Mouse (Mus musculus): ENCODE data around the gene Slc9a4.
A peak's percentile ranks its signal among the peaks of the same experiment; 100 is the strongest.
"Not testable (repeated sequence)": the region's sequence is repeated elsewhere in the genome, so short reads cannot be mapped to it uniquely, and the experiment has no call there.

Slc9a4 gene

DNA sequence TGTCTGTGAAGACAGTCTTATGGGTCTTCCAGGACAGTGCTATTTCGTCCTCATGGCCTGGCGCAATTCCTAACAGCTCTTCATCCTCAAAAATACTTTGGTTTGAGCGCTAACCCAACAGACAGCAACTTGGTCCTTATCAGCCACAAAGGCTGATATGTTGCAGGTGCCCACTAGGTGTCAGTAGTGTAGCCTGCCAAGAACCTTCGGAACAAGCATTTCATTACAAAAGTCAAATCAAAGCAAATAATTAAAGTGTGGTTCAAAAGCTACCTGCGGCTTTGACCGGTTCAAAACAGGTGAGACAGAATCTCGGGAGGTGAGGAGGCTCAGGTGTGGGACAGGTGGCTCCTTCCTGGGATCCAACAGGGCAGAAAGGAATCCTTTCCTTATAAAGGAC lies at the start of gene Slc9a4:
Slc9a4 (plus strand) TSS at position 298 of the 400 bp plus-strand sequence.
- peak; percentile 38 to 58 for DNase-seq

DNA sequence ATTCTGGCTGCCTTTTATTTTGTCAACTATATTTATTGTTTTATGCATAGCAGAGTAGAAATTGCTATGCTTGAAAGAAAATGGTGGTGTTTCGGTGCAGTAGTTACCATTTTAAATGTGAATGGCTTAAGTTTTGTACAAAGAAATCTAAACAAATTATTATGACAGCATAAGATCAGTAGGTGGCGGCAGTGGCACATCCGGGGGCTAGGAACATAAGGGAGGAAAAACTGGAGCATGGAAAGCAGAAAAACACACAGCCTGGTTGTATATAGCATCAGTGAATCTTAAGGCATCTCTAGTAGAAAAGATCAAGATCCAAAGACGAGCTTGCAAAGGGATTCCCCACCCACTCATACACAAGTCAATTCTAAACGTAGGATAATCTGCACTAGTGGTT lies 42.3 kb upstream of the Slc9a4 start:
- no peak for DNase-seq

GRCm38 (mm10) chr1:40544650-40545049 lies 35.2 kb upstream of the Slc9a4 start:
- peak; percentile 20 to 41 for DNase-seq

DNA sequence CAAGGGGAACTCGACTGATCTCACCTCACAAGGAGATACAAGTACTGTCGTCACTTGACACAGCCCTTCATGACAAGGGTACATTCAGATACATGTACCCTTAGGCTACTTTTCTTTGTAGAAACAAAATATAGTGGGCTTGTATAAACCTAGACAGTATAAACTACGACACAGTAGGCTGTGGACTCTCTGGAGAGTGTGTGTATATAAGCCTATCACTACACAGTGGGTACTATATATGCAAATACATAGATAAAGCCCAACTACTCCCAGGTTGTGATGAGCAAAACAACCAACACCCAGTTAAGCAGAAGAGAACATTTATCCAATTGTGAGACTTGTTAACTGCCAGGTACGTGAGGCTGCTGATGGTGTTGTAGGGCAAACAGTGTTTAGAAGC lies 33.2 kb upstream of the Slc9a4 start:
- no peak for DNase-seq

GRCm38 (mm10) chr1:40547064-40547572 lies 32.8 kb upstream of the Slc9a4 start:
- DNase-seq, result no peak

GRCm38 (mm10) chr1:40547762-40548161 lies 32.1 kb upstream of the Slc9a4 start:
- no peak for DNase-seq

GRCm38 (mm10) chr1:40569374-40569773 lies 10.5 kb upstream of the Slc9a4 start:
- no peak for DNase-seq

GRCm38 (mm10) chr1:40580269-40580668 lies 388 bp downstream of the Slc9a4 start:
- DNase-seq, result no peak

DNA sequence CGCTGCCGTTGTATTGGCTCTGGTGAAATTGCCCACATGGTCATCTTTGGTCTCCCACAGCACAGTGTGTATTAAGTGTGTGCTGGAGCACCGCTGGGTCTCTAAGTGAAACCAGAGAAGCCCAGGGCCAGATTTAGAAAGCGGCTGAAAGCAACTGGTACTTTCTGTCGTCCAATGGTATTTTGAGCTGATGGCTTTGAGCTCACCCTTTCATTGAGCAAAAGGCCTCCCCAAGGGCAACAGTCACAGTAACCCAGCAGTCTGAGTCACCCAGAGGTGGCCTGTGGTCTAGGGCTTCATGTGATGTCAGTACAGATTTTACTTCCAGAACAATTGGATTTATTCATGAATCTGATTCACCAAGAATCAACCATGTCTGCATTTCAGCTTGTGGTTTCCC lies 6.9 kb downstream of the Slc9a4 start:
- DNase-seq, result no peak

GRCm38 (mm10) chr1:40590931-40591330 lies 11.1 kb downstream of the Slc9a4 start:
- DNase-seq, result no peak

- no peak for DNase-seq
Measured at GRCm38 (mm10) chr1:40597822-40598221, 17.9 kb downstream of the Slc9a4 start.

- DNase-seq, result not testable (repeated sequence)
Measured at GRCm38 (mm10) chr1:40599661-40600060, 19.8 kb downstream of the Slc9a4 start.

DNA sequence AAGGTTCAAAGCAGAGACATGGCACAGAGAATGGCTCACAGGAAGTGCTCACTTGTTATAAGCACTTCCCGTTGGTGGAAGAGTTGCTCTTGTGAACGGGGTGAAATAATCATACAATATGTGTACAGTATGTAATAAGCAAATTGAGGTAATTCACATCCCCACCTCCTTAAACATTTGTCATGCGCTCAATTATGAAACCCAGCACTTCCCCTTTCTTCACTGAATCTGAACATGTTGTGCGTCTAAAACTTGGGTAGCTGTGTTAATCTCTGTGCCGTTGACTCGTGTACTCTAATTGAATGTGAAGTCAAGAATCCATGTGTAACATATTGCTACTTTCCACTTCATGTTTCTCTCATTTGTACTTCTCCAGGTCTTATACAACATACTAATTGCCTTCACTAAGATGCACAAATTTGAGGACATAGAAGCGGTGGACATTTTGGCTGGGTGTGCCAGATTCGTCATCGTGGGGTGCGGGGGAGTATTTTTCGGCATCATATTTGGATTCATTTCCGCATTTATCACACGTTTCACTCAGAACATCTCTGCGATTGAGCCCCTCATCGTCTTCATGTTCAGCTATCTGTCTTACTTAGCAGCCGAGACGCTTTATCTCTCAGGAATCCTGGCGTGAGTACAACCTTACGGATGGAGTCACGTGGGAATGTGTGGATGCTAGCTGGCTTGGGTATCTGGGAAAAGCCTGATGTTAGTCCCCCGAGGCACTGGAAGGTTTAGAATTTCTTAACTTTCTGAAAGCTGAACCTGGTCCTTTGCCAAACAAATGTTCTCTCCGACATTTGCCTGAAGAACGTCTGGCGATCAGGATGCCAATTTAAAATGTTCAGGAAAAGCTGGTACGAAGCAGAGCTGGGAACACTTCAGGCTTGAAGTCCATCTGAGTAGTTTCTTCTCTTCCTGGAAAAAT lies 20.8 kb downstream of the Slc9a4 start:
- DNase-seq, result peak in 1 of 2 experiments; percentile 12

DNA sequence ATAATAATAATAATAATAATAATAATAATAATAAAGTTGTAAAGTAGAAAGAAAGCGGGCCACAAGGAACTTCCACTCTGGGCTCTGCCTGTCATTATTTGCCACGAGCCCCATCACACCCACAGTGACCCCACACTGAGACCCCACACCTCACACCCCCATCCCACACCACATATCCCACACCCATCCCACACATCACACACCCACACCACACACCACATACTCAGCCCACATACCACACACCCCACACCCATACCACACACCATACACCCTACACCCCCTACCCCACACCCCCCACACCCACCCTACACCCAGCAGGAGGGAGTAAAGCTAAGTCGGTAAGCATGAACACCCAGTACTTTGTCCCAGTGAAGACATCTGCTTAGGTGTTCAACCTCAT lies 21.6 kb downstream of the Slc9a4 start:
- no peak for DNase-seq

DNA sequence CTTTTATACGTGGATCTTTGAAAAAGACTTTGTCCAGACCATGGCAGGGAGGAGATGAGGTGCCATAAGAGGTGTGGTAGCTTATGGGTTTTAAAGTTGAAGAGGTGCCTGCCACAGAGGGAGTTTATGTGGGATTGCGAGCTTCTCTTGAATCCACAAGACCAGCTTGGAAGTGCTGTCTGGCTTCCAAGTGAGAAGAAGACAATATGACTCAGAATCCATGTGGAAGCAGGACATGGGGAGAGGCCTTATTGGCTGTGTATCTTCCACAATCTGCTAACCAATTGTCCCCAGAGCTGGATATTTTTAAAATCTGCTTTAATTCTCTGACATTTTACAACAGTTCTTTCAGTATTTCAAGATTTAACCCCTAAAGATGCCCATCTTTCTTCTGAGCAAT lies 33.3 kb downstream of the Slc9a4 start:
- no peak for DNase-seq

DNA sequence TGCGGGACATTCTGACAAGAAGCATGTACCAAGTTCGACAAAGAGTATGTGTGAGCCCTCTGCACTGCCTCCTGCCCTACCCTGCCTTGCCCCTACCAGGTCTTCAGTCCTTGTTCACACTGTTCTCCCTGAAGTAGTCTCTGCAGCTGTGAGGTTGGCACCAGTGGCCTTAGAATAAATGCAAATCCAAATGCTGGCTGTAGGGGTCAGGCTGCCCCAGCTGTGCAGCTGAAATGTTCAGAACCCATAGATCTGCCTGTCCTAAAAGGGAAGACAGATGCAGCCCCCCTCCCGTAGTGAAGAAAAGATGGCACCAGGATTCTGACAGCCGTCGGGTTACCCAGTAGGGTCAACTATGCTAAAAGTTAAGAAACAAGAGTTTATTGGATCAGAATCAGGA lies 39.2 kb downstream of the Slc9a4 start:
- peak; percentile 12 to 35 for DNase-seq

- DNase-seq, result no peak
Measured at GRCm38 (mm10) chr1:40619871-40620270, 40.0 kb downstream of the Slc9a4 start.

- no peak for DNase-seq
Measured at GRCm38 (mm10) chr1:40624954-40625353, 45.1 kb downstream of the Slc9a4 start.

DNA sequence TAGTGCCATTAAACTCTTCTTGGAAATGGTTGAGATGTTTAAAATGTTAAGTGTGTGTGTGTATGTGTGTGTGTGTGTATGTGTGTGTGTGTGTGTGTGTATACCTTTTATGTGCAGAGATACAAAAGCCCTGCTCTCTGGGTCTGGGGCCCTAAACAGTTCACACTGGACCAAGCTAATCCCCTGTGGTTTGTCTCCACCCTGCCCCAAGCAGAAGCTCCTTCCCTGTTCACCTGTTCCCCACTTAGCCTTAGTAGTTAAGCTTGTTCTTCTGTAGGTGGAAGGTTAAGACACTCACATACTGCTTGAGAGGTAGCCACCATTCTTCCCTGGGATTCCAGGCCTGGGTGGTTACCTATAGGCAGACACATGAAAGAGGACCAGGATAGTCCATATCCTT lies 47.1 kb downstream of the Slc9a4 start:
- no peak for DNase-seq

- DNase-seq, result no peak
Measured at GRCm38 (mm10) chr1:40628443-40628842, 48.6 kb downstream of the Slc9a4 start.

DNA sequence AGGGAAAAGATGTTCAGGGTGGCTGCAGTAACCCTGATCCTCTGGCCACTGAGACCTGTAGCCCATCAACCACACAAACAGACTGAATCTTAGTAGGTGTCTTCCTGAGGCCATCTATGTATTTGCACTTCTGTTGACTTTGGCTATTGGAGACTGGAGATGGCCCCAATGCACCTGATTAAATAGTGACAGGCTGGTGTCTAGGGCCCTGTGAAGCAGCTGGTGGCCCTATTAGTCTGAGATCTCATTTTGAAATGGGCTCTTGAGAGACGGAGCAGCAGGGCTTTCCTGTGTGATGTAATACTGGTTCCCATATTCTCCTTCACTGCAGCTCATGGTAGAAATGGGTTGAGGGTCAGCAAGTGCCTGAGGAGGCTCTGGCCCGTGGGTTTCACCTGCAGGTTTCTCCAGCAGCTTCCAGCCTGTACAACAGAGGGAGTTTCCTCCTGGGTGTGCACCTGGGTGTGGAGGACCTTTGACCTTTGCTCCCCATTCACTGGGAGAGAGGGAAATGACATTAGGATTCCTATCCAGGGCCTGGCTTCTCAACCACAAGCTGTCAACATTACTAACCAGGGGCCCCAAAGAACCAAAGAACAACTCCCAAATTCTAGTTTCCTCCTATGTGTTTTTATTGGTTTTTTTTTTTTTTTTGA lies 52.7 kb downstream of the Slc9a4 start:
- peak; percentile 19 to 26 for DNase-seq

- DNase-seq, result no peak
Measured at GRCm38 (mm10) chr1:40634608-40635007, 54.7 kb downstream of the Slc9a4 start.

- DNase-seq, result no peak
Measured at GRCm38 (mm10) chr1:40648234-40648633, 68.4 kb downstream of the Slc9a4 start.

All from kidney, adult 8-10 months (tissue).